Mouse (Mus musculus) testis, adult 2 months (tissue): Measurements from ENCODE around the gene Hepacam.

ENCODE experiments used
- CTCF ChIP-seq: fragments of 200-500 bp; IDR thresholded peaks from 2 replicates; pipeline ENCODE4 v1.5.1; 2012; ENCODE audit warnings: low read depth, mild to moderate bottlenecking, inconsistent platforms, low read length, moderate library complexity; ENCODE audit not compliant: control insufficient read depth, insufficient read depth, insufficient replicate concordance
- POLR2A ChIP-seq: fragments of 200-500 bp; IDR thresholded peaks from 2 replicates; pipeline ENCODE4 v1.6.1; 2012; ENCODE audit warnings: low read depth, mild to moderate bottlenecking, inconsistent platforms, low read length, moderate library complexity; ENCODE audit not compliant: control insufficient read depth

DNA sequence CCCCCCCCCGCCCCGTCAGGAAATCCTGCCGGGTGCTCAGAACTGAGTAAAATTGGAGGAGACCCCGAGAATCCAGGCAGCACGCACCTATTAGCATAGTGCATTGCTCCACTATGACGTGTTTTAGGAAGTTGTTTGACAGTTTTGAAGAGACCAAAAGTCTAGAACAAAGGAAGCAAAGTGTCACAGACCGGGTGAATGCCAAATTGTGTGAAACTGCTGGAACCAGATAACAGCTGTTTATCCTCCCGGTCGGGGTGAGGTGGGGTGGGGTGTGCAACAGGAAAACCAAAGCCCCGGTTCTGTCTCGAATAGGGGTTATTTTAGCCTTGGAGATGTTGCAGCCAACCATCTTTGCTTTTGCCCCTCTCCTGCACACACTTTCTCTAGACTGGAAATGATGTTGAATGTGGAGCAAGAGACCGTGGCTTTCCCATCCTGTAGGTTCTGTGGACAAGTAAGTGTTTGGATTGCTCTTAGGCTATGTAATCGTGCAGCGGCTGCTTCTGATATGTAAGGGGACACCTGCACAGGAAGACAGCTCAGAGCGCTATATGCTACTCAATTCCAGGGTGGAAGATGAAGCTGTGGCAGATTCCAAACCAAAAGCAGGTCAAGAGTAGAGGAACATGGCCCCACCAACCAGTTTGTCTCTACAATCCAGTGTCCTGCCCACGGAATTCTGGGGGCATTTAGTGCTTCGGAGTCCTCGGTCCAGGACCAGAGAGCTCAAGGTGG lies 66.8 kb downstream of the Hepacam start:
- TF ChIP-seq CTCF (no peak), POLR2A (no peak)
